8 mouse cellular contexts compared by ENCODE assay signal in genomic region chr4:136177612-136178474, GRCm38 (mm10). TPM values are rescaled to one million over a fixed set of nuclear protein-coding genes. Genes with fewer than 3 reads are reported as not detected.
DNase-seq lines count a peak whose midpoint lies in the region; ATAC-seq and TF ChIP-seq lines count a peak whose summit lies in the region.

No protein-coding gene starts in this region.

- H3K9ac ChIP-seq in forebrain, embryonic 16.5 days (replicated peaks; ENCODE audit: low read depth, low read length), result 0 out of 2 replicates have a peak overlapping the region, but pooled peaks have one; percentile 28
- peak overlapping the region; percentile 20; the same call in 1 of the 2 replicates for H3K9ac ChIP-seq in lung, embryonic 14.5 days

- peak; percentile 85 for DNase-seq in CD4-positive helper T cell, adult 2 months (ENCODE audit: low read depth, low spot score)
- peak; percentile 60 for DNase-seq in T-cell, adult 2 months (ENCODE audit: low spot score)
- peak; percentile 86 for DNase-seq in induced T-regulatory cell, adult 2 months (ENCODE audit: low read depth)
- peak; percentile 64 for DNase-seq in lung, embryonic 14.5 days
- DNase-seq in spleen, postnatal 14 days (ENCODE audit: low spot score in 2 of 2), result peak; percentile 90 to 95
- DNase-seq in left cerebral cortex, adult 9 months (ENCODE audit: low spot score in 2 of 2), result no peak

- no peaks in the 10 kb centered on the region for H3K9me3 ChIP-seq in forebrain, embryonic 16.5 days (ENCODE audit: control insufficient read depth, low read length)
- no peaks in the 10 kb centered on the region for H3K9me3 ChIP-seq in lung, embryonic 14.5 days (ENCODE audit: low read depth, low read length)

- no peak for TF ChIP-seq CTCF in lung, embryonic 14.5 days (IDR thresholded peaks at IDR 0.05; ENCODE audit: low read depth)

- H3K4me1 ChIP-seq in forebrain, embryonic 16.5 days (replicated peaks; ENCODE audit: control insufficient read depth, insufficient read depth, low read length), result peaks cover 29% of the 10 kb centered on the region
- peaks cover 30% of the 10 kb centered on the region for H3K4me1 ChIP-seq in lung, embryonic 14.5 days (ENCODE audit: insufficient read depth)

- 32% methylated on average over 11 of the region's 11 CpGs for WGBS in forebrain, embryonic 16.5 days
- 46% methylated on average over 11 of the region's 11 CpGs for WGBS in lung, embryonic 14.5 days

- no peak overlapping the region for H3K4me2 ChIP-seq in forebrain, embryonic 16.5 days (ENCODE audit: low read length)
- peak overlapping the region; percentile 29 for H3K4me2 ChIP-seq in lung, embryonic 14.5 days

- ATAC-seq in forebrain, embryonic 16.5 days, result no peak
- ATAC-seq in lung, embryonic 14.5 days (ENCODE audit: insufficient read depth), result 0 out of 2 replicates have a peak, but pooled peaks have one; percentile 2
- ATAC-seq in activated CD4-positive, CD25-positive, alpha-beta regulatory T cell, adult 4 months, result no peak

- no peaks in the 10 kb centered on the region for H3K27me3 ChIP-seq in forebrain, embryonic 16.5 days (replicated peaks; ENCODE audit: control insufficient read depth, insufficient read depth, low read length)
- H3K27me3 ChIP-seq in lung, embryonic 14.5 days (ENCODE audit: insufficient read depth, low read length), result no peaks in the 10 kb centered on the region

- no peak overlapping the region for H3K27ac ChIP-seq in forebrain, embryonic 16.5 days (ENCODE audit: low read length)
- peak overlapping the region; percentile 79 for H3K27ac ChIP-seq in lung, embryonic 14.5 days (ENCODE audit: low read depth)

- no peaks in the 10 kb centered on the region for H3K36me3 ChIP-seq in forebrain, embryonic 16.5 days (ENCODE audit: control insufficient read depth, insufficient read depth)
- H3K36me3 ChIP-seq in lung, embryonic 14.5 days (ENCODE audit: insufficient read depth), result 0 out of 2 replicates have a peak, but pooled peaks cover 10% of the 10 kb centered on the region

- H3K4me3 ChIP-seq in forebrain, embryonic 16.5 days (replicated peaks; ENCODE audit: low read length), result no peak overlapping the region
- H3K4me3 ChIP-seq in lung, embryonic 14.5 days (ENCODE audit: low read depth, low read length), result no peak overlapping the region

RNA-seq across cellular contexts. Expression of gene E2f2, which starts 5.6 kb away (rescaled TPM):
- 3.9 and 4.3 TPM in 2 replicates for polyA plus RNA-seq in forebrain, embryonic 16.5 days (2015; fragmentation: Nextera tagmentation; extraction: Ambion mirVana)
- polyA plus RNA-seq in lung, embryonic 14.5 days (2014; fragmentation: Nextera tagmentation; extraction: Ambion mirVana), result 5.5 and 6.5 TPM in 2 replicates
- 10 to 100 TPM; 22.0 to 34.6 TPM for polyA plus RNA-seq in activated CD4-positive, CD25-positive, alpha-beta regulatory T cell, adult 4 months (2017; shearing (Covaris generic))

RNA-seq across cellular contexts. Expression of gene Asap3, which starts 28.3 kb away (rescaled TPM):
- polyA plus RNA-seq in forebrain, embryonic 16.5 days (2015; fragmentation: Nextera tagmentation; extraction: Ambion mirVana), result 3.7 and 4.1 TPM in 2 replicates
- 4.4 and 5.4 TPM in 2 replicates for polyA plus RNA-seq in lung, embryonic 14.5 days (2014; fragmentation: Nextera tagmentation; extraction: Ambion mirVana)
- polyA plus RNA-seq in activated CD4-positive, CD25-positive, alpha-beta regulatory T cell, adult 4 months (2017; shearing (Covaris generic)), result under 1 TPM in 1 of 2 experiments, not detected in 1; 0.25 TPM

RNA-seq across cellular contexts. Expression of gene Id3, which starts 34.5 kb away (rescaled TPM):
- 85.1 and 102 TPM in 2 replicates for polyA plus RNA-seq in forebrain, embryonic 16.5 days (2015; fragmentation: Nextera tagmentation; extraction: Ambion mirVana)
- 469 and 477 TPM in 2 replicates for polyA plus RNA-seq in lung, embryonic 14.5 days (2014; fragmentation: Nextera tagmentation; extraction: Ambion mirVana)
- polyA plus RNA-seq in activated CD4-positive, CD25-positive, alpha-beta regulatory T cell, adult 4 months (2017; shearing (Covaris generic)), result 100 to 1,000 TPM; 281 to 355 TPM

Comparison
In these comparisons a context has a peak if more than half of its experiments do, and no peak if none do; other contexts are left out.
1. DNase-seq: peak in CD4-positive helper T cell, adult 2 months (single experiment), T-cell, adult 2 months (single experiment), induced T-regulatory cell, adult 2 months (single experiment), lung, embryonic 14.5 days (single experiment) and spleen, postnatal 14 days (2 of 2); none in left cerebral cortex, adult 9 months (0 of 2).